Mouse (Mus musculus): ENCODE data around the gene Arhgap19. TPM values are rescaled to one million over a fixed set of nuclear protein-coding genes. Genes with fewer than 3 reads are reported as not detected.
"Not testable (repeated sequence)": the region's sequence is repeated elsewhere in the genome, so short reads cannot be mapped to it uniquely, and the experiment has no call there.

The Arhgap19 gene
- 20.8 and 22.8 TPM in 2 replicates for polyA plus RNA-seq (2014; fragmentation: Nextera tagmentation; extraction: Ambion mirVana)

DNA sequence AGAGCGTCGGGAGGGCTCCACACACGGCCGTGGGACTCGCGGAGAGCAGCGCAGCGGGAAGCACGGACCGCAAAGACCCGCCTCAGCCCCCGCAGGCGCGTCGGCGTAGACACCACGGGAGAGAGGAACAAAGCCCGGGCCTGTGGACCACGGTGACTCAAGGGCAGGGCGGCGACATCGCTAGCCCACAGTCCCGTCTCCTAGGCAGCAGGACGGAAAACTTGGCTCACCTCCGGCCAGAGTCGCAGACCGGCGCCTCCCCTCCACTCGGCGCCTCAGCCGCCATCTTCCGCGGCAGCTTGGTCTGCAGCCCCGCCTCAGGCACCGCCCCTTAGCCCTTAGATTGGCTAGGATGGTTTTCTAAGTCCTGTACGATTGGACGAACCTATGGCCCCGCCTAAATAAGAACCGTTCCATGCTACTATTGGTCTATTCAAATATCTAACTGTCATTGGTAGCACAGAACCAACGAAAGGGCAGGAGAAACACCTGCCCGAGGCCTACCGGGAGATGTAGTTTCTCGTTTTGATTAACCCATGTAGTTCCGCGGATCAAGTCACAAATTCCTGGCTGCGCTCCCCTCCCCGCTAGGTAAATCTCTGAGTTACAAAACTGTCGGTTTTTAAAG, at the start of gene Arhgap19:
Arhgap19 (minus strand) TSS at position 306 of the 628 bp plus-strand sequence.
- H3K4me1 ChIP-seq (ENCODE audit: control insufficient read depth, insufficient read depth, low read length): peaks cover 5% of the 10 kb centered on the region
- H3K9ac ChIP-seq (ENCODE audit: low read depth, low read length): peak within 1 kb of the TSS; percentile 96
- H3K27ac ChIP-seq (ENCODE audit: low read depth, low read length): peak within 1 kb of the TSS; percentile 85
- 0 out of 2 replicates have a peak, but pooled peaks cover 3% of the 10 kb centered on the region for H3K9me3 ChIP-seq (replicated peaks; ENCODE audit: control insufficient read depth, low read length)
- ATAC-seq (replicated peaks; ENCODE audit: insufficient number of reproducible peaks, low FRiP score, low TSS enrichment): peak; percentile 99
- no peaks in the 10 kb centered on the region for H3K36me3 ChIP-seq (ENCODE audit: control insufficient read depth, insufficient read depth, low read length)
- H3K27me3 ChIP-seq (ENCODE audit: control insufficient read depth, insufficient read depth, low read length): no peaks in the 10 kb centered on the region
- under 1% methylated on average over 48 of the region's 48 CpGs for WGBS (ENCODE audit: insufficient replicate concordance)
- H3K4me3 ChIP-seq (ENCODE audit: low read depth, low read length): peak within 1 kb of the TSS; percentile 96
- H3K4me2 ChIP-seq: peak within 1 kb of the TSS; percentile 74

- Histone ChIP-seq H3K27me3 (ENCODE audit: control insufficient read depth, insufficient read depth, low read length) (no peaks in the 10 kb centered on the region), H3K9ac (ENCODE audit: low read depth, low read length) (no peak overlapping the region), H3K27ac (ENCODE audit: low read depth, low read length) (no peak overlapping the region), H3K9me3 (replicated peaks; ENCODE audit: control insufficient read depth, low read length) (no peaks in the 10 kb centered on the region), H3K4me3 (ENCODE audit: low read depth, low read length) (no peak overlapping the region), H3K4me2 (peak overlapping the region; percentile 20; the same call in 1 of the 2 replicates), H3K36me3 (ENCODE audit: control insufficient read depth, insufficient read depth, low read length) (no peaks in the 10 kb centered on the region), H3K4me1 (ENCODE audit: control insufficient read depth, insufficient read depth, low read length) (peaks cover 6% of the 10 kb centered on the region)
- 34% methylated on average over 14 of the region's 14 CpGs for WGBS (ENCODE audit: insufficient replicate concordance)
- ATAC-seq (replicated peaks; ENCODE audit: insufficient number of reproducible peaks, low FRiP score, low TSS enrichment): no peak
These were observed 49.1 kb upstream of the Arhgap19 start for GRCm38 (mm10) chr19:41850719-41851543.

GRCm38 (mm10) chr19:41850021-41850718, 48.3 kb upstream of the Arhgap19 start:
- no peaks in the 10 kb centered on the region for H3K27me3 ChIP-seq (ENCODE audit: control insufficient read depth, insufficient read depth, low read length)
- no peaks in the 10 kb centered on the region for H3K36me3 ChIP-seq (ENCODE audit: control insufficient read depth, insufficient read depth, low read length)
- no peak overlapping the region for H3K4me2 ChIP-seq
- H3K27ac ChIP-seq (ENCODE audit: low read depth, low read length): no peak overlapping the region
- ATAC-seq (replicated peaks; ENCODE audit: insufficient number of reproducible peaks, low FRiP score, low TSS enrichment): no peak
- no peaks in the 10 kb centered on the region for H3K9me3 ChIP-seq (replicated peaks; ENCODE audit: control insufficient read depth, low read length)
- H3K9ac ChIP-seq (ENCODE audit: low read depth, low read length): no peak overlapping the region
- peaks cover 6% of the 10 kb centered on the region for H3K4me1 ChIP-seq (ENCODE audit: control insufficient read depth, insufficient read depth, low read length)
- no peak overlapping the region for H3K4me3 ChIP-seq (ENCODE audit: low read depth, low read length)
- WGBS (ENCODE audit: insufficient replicate concordance): 42% methylated on average over 6 of the region's 6 CpGs

DNA sequence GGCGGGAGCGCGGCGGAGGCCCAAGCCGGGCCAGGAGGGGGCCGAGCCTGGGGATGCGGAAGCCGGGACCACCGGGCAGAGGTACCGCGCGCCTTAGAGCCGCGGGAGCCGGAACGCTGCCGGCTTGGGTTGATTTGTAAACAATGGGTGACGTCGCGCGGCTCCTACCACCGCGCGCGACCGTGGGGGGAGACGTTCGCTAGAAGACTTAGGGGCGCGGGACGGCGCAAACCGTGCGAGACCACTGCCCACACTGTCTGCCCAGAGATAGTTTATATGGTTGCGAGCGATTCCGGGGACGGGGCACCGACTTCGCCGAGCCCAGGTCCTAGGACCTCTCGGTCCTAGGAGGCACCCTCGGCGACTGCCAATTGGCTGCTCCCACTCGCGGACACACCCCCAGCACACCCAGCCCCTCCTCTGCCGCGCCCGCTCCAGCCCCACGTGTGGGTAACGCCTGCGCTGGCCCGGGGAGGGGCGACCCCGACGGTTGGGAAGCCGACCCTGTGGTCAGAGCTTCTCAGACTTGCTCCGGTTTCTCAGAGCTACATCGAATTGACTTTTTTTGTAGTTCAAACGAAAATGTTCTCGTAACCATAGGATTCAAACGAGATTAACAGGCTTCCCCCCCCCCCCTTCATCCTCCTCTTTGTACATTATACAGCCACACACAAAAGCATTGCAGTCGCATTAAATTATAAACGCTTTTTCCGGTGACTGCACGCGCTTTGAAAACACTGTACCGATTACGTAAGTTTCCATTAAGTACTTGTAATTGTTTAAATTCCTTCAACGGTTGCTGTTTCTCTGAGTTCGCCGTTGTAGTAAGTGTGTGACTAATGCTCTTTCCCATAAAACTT, 46.4 kb upstream of the Arhgap19 start, which contains the start of gene Frat2:
Frat2 (minus strand) TSS at position 141 of the 860 bp plus-strand sequence.
- H3K9me3 ChIP-seq (replicated peaks; ENCODE audit: control insufficient read depth, low read length): no peaks in the 10 kb centered on the region
- H3K4me1 ChIP-seq (ENCODE audit: control insufficient read depth, insufficient read depth, low read length): peaks cover 6% of the 10 kb centered on the region
- WGBS (ENCODE audit: insufficient replicate concordance): under 1% methylated on average over 72 of the region's 72 CpGs
- H3K36me3 ChIP-seq (ENCODE audit: control insufficient read depth, insufficient read depth, low read length): no peaks in the 10 kb centered on the region
- peak within 1 kb of the TSS; percentile 100 for H3K4me2 ChIP-seq
- peak within 1 kb of the TSS; percentile 78 for H3K4me3 ChIP-seq (ENCODE audit: low read depth, low read length)
- no peaks in the 10 kb centered on the region for H3K27me3 ChIP-seq (ENCODE audit: control insufficient read depth, insufficient read depth, low read length)
- ATAC-seq (replicated peaks; ENCODE audit: insufficient number of reproducible peaks, low FRiP score, low TSS enrichment): peak; percentile 93
- H3K27ac ChIP-seq (ENCODE audit: low read depth, low read length): peak within 1 kb of the TSS; percentile 79
- H3K9ac ChIP-seq (ENCODE audit: low read depth, low read length): peak within 1 kb of the TSS; percentile 82

GRCm38 (mm10) chr19:41847614-41847991, 45.8 kb upstream of the Arhgap19 start:
- Histone ChIP-seq H3K4me2 (peak overlapping the region; percentile 100), H3K4me3 (ENCODE audit: low read depth, low read length) (peak overlapping the region; percentile 78), H3K27ac (ENCODE audit: low read depth, low read length) (peak overlapping the region; percentile 79), H3K9ac (ENCODE audit: low read depth, low read length) (peak overlapping the region; percentile 82)
- under 1% methylated on average over 50 of the region's 53 CpGs for WGBS (ENCODE audit: insufficient replicate concordance)
- peak; percentile 37 for ATAC-seq (replicated peaks; ENCODE audit: insufficient number of reproducible peaks, low FRiP score, low TSS enrichment)
- not testable (repeated sequence) for H3K4me1 ChIP-seq (ENCODE audit: control insufficient read depth, insufficient read depth, low read length); H3K36me3 ChIP-seq (ENCODE audit: control insufficient read depth, insufficient read depth, low read length); H3K27me3 ChIP-seq (ENCODE audit: control insufficient read depth, insufficient read depth, low read length); H3K9me3 ChIP-seq (replicated peaks; ENCODE audit: control insufficient read depth, low read length)

DNA sequence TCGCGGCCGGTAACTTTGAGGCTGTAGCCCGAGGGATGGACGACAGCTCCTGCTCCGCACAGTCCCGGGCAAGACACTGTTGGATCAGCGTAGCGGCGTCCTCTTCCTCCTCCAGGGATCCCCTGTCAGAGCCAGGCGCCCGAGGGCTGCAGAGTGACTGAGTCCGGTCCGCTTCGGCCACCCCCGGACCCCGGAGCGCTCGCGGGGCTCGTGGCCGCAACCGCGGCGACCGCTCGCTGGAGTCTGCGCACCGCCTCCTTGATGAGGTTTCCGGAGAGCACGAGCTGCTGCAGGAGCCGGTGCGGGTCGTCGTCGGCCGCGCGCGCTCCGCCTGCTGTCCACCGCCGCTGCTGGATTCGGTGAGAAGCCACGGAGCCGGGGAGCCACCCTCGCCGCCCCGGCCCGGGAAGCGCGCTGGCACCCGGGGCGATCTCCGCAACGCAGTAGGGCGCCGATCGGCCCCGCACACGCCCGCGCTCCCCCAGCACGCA, 45.3 kb upstream of the Arhgap19 start:
- WGBS (ENCODE audit: insufficient replicate concordance): 0% methylated on average over 41 of the region's 64 CpGs
- Histone ChIP-seq H3K36me3 (ENCODE audit: control insufficient read depth, insufficient read depth, low read length) (no peaks in the 10 kb centered on the region), H3K4me1 (ENCODE audit: control insufficient read depth, insufficient read depth, low read length) (peaks cover 6% of the 10 kb centered on the region), H3K4me2 (peak overlapping the region; percentile 100), H3K4me3 (ENCODE audit: low read depth, low read length) (peak overlapping the region; percentile 78), H3K9ac (ENCODE audit: low read depth, low read length) (peak overlapping the region; percentile 82), H3K27ac (ENCODE audit: low read depth, low read length) (peak overlapping the region; percentile 79), H3K27me3 (ENCODE audit: control insufficient read depth, insufficient read depth, low read length) (no peaks in the 10 kb centered on the region), H3K9me3 (replicated peaks; ENCODE audit: control insufficient read depth, low read length) (no peaks in the 10 kb centered on the region)
- ATAC-seq (replicated peaks; ENCODE audit: insufficient number of reproducible peaks, low FRiP score, low TSS enrichment): peak; percentile 11; the same call in 1 of the 2 replicates

DNA sequence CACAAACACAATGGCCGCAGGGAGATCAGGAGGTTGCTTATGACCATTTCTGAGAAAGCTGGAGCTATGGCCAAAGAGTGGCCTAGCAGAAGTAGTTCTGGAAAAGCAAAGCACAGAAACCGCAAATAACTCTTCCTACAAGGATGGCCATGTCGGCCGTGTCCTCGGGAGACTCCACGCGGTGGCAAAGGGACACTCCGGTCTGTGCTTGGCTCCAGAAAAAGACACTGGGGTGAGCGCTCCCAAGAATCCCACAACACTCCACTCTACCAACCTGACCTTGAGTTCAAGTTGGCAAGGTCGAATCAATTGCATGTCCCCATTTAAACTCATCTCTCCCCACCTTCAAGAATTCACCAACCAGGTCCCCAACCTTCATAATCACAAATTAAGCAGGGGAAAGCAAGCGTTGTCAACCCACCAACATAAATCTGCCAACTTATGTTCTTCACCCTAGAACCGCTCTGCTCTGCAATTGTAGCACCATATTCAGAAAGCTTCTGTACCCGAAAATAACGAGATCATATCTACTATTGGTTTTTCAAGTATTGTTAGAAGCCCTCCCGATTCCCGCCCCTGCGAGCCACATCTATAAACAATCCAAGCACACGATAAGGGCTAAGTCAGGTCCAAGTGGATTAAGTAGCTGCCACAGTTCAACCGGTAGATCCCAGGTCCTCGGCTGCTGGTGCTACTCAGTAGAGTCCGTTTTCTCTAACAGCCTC, 44.7 kb upstream of the Arhgap19 start:
- H3K27me3 ChIP-seq (ENCODE audit: control insufficient read depth, insufficient read depth, low read length): no peaks in the 10 kb centered on the region
- WGBS (ENCODE audit: insufficient replicate concordance): 11% methylated on average over 21 of the region's 21 CpGs
- no peaks in the 10 kb centered on the region for H3K36me3 ChIP-seq (ENCODE audit: control insufficient read depth, insufficient read depth, low read length)
- ATAC-seq (replicated peaks; ENCODE audit: insufficient number of reproducible peaks, low FRiP score, low TSS enrichment): no peak
- H3K4me3 ChIP-seq (ENCODE audit: low read depth, low read length): peak overlapping the region; percentile 78
- H3K4me1 ChIP-seq (ENCODE audit: control insufficient read depth, insufficient read depth, low read length): peaks cover 7% of the 10 kb centered on the region
- H3K27ac ChIP-seq (ENCODE audit: low read depth, low read length): no peak overlapping the region
- peak overlapping the region; percentile 100 for H3K4me2 ChIP-seq
- H3K9me3 ChIP-seq (replicated peaks; ENCODE audit: control insufficient read depth, low read length): no peaks in the 10 kb centered on the region
- peak overlapping the region; percentile 82 for H3K9ac ChIP-seq (ENCODE audit: low read depth, low read length)

Measured in heart, embryonic 11.5 days (tissue).